Mouse (Mus musculus) kidney, postnatal 0 days (tissue): ENCODE results near the gene Rpl23a. TPM values are rescaled to one million over a fixed set of nuclear protein-coding genes. Genes with fewer than 3 reads are reported as not detected.
A peak's percentile ranks its signal among the peaks of the same experiment; 100 is the strongest.

Source experiments
- ATAC-seq: fragments of 200-750 bp; cut with Nextera tagmentation; replicated peaks from 2 replicates; pipeline ENCODE4 v1.8.0; 2017; ENCODE audit warnings: low read depth, moderate number of reproducible peaks, moderate TSS enrichment, moderate library complexity; ENCODE audit not compliant: low FRiP score
- DNase-seq: peaks from one replicate; pipeline ENCODE4 v3.0.0-alpha.2; 2016; ENCODE audit warnings: low spot score
- H3K27ac ChIP-seq: fragments of 300-500 bp; sonication (generic); 2 replicates; pipeline ENCODE4 v1.5.1; 2014; ENCODE audit warnings: mild to moderate bottlenecking
- H3K27me3 ChIP-seq: fragments of 300-500 bp; sonication (generic); 2 replicates; pipeline ENCODE4 v1.6.1; 2014; ENCODE audit warnings: low read length, mixed read lengths; ENCODE audit not compliant: insufficient read depth
- H3K36me3 ChIP-seq: fragments of 300-500 bp; sonication (generic); 2 replicates; pipeline ENCODE4 v1.6.1; 2014; ENCODE audit warnings: low read length, mixed read lengths; ENCODE audit not compliant: insufficient read depth
- H3K4me1 ChIP-seq: fragments of 300-500 bp; sonication (generic); replicated peaks from 2 replicates; pipeline ENCODE4 v1.6.1; 2014; ENCODE audit warnings: antibody characterized with exemption, low read length, mixed read lengths; ENCODE audit not compliant: insufficient read depth
- H3K4me2 ChIP-seq: fragments of 300-500 bp; sonication (generic); 2 replicates; pipeline ENCODE4 v1.6.1; 2014; ENCODE audit warnings: mild to moderate bottlenecking, low read length, moderate library complexity, mixed read lengths
- H3K4me3 ChIP-seq: fragments of 300-500 bp; sonication (generic); replicated peaks from 2 replicates; pipeline ENCODE4 v1.5.1; 2014; ENCODE audit warnings: low read depth, low read length
- H3K9ac ChIP-seq: fragments of 300-500 bp; sonication (generic); 2 replicates; pipeline ENCODE4 v1.6.1; 2014; ENCODE audit warnings: low read depth, low read length
- H3K9me3 ChIP-seq: fragments of 300-500 bp; sonication (generic); replicated peaks from 2 replicates; pipeline ENCODE4 v1.6.1; 2016; ENCODE audit warnings: low read length, inconsistent platforms, mixed read lengths
- CTCF ChIP-seq: IDR thresholded peaks from 2 replicates; pipeline ENCODE4 v1.5.1; 2016; ENCODE audit warnings: antibody characterized with exemption, low read depth, mild to moderate bottlenecking, moderate library complexity
- WGBS: fragments of 180-500 bp; shearing (Covaris S2); extraction: QIAGEN DNeasy Blood & Tissue Kit; methylation state at CpG from one replicate; pipeline ENCODE4 v1.1.7; 2014; 5-methylcytosine and 5-hydroxymethylcytosine counted together
- polyA plus RNA-seq: library from polyadenylated mRNA; unstranded; fragments of >200 nt; fragmentation: Nextera tagmentation; extraction: Ambion mirVana; gene quantifications from 2 replicates; pipeline ENCODE4 v1.2.1, GENCODE M21; 2015

Gene Rpl23a
- polyA plus RNA-seq, 1 experiment from 2014 or later = 1,636 TPM

DNA sequence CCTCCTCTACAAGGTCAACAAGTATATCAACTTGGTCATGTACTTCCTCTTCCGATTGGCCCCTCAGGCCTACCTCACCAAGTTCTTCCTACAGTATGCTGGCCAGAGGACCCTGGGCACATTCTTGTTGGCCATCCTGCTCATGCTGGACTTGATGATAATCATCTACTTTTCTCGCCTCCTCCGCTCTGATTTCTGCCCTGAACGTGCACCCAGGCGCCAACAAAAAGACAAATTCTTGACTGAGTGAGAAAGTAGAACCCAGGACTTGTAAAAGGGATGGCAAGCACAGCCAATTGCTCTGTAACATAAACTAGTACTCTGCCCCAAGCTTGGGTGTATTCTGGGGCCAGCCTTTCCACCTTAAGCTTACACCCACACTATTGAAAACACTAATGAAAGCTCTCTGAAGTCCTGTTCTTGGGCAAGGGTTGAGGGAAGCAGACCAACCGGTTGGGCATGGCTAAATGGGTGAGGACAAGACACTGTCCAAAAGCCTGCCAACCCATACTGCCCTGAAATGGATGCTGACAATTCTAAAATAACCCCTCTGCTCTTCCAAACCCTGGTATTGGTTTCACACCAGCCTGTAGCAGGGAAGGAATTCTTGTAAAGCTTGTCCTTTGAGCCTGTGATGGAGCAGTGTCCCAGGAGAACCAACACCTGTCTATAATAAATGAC is 3.2 kb downstream of the Rpl23a start:
- H3K4me3 ChIP-seq = no peak overlapping the region
- no peak for TF ChIP-seq CTCF
- H3K9ac ChIP-seq = 0 out of 2 replicates have a peak overlapping the region, but pooled peaks have one; percentile 25
- H3K36me3 ChIP-seq = peaks cover 19% of the 10 kb centered on the region; the same call in 1 of the 2 replicates
- peak overlapping the region; percentile 96; the same call in 1 of the 2 replicates for H3K27ac ChIP-seq
- 66% methylated on average over 6 of the region's 6 CpGs for WGBS
- no peaks in the 10 kb centered on the region for H3K27me3 ChIP-seq
- DNase-seq (no peak), ATAC-seq (no peak)
- no peaks in the 10 kb centered on the region for H3K9me3 ChIP-seq
- H3K4me2 ChIP-seq = peak overlapping the region; percentile 89
- H3K4me1 ChIP-seq = peaks cover 25% of the 10 kb centered on the region

DNA sequence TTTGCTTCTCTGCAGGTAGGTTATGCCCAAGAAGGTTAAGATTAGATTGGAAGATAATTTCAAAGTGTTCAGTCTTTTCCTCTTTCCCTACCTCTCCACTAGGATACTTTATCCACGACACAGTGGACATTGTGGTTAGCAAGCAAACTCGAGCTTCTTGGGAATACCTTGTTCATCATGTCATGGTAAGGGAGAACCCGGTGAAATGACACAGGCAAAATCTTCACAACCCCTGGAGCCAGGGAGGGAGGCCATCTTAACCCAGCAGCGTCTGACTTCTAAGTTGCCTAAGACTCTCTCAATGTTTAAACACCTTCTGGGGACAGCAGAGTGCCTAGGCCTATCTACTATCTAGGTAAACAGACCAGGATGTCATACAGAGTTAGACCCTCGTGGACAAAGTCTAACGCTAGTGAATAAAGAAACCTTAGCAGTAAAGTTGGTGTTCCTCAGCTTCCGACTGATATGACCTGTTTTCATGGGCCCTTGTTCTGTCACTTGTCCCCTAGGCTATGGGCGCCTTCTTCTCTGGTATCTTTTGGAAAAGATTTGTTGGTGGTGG is 3.9 kb downstream of the Rpl23a start:
- TF ChIP-seq CTCF = no peak
- Histone ChIP-seq H3K4me2 (peak overlapping the region; percentile 89), H3K9me3 (no peaks in the 10 kb centered on the region), H3K4me3 (peak overlapping the region; percentile 52; the same call in 1 of the 2 replicates), H3K9ac (peak overlapping the region; percentile 25; the same call in 1 of the 2 replicates), H3K4me1 (peaks cover 26% of the 10 kb centered on the region), H3K36me3 (peaks cover 19% of the 10 kb centered on the region; the same call in 1 of the 2 replicates), H3K27me3 (no peaks in the 10 kb centered on the region), H3K27ac (peak overlapping the region; percentile 96)
- 25% methylated on average over 8 of the region's 8 CpGs for WGBS
- ATAC-seq (no peak), DNase-seq (no peak)

DNA sequence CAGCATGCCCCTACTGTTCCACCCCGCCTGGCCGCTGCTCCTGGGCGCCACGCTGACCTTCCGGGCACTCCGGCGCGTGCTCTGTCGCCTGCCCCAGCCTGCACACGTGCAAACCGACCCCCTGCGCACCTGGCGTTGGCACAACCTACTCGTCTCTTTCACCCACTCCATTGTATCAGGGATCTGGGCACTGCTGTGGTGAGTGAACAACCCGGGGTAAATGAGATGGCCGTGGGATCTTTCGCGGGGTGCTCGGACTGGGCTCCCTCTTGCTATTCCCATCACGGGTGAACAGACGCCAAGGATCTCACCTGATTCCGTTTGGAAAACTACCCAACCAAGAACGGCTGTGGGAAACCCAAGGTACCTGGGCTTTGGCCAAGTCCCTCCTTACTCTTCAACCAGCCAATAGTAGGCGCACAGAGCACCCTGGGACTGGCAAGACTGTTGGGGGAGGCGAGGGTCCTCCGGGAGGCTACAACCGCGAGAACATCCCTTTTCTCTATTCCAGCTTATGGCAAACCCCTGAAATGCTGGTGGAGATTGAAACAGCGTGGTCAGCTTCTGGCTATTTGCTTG is 4.4 kb downstream of the Rpl23a start:
- peak; percentile 4 for ATAC-seq
- Histone ChIP-seq H3K4me1 (peaks cover 28% of the 10 kb centered on the region), H3K36me3 (peaks cover 19% of the 10 kb centered on the region; the same call in 1 of the 2 replicates)

DNA sequence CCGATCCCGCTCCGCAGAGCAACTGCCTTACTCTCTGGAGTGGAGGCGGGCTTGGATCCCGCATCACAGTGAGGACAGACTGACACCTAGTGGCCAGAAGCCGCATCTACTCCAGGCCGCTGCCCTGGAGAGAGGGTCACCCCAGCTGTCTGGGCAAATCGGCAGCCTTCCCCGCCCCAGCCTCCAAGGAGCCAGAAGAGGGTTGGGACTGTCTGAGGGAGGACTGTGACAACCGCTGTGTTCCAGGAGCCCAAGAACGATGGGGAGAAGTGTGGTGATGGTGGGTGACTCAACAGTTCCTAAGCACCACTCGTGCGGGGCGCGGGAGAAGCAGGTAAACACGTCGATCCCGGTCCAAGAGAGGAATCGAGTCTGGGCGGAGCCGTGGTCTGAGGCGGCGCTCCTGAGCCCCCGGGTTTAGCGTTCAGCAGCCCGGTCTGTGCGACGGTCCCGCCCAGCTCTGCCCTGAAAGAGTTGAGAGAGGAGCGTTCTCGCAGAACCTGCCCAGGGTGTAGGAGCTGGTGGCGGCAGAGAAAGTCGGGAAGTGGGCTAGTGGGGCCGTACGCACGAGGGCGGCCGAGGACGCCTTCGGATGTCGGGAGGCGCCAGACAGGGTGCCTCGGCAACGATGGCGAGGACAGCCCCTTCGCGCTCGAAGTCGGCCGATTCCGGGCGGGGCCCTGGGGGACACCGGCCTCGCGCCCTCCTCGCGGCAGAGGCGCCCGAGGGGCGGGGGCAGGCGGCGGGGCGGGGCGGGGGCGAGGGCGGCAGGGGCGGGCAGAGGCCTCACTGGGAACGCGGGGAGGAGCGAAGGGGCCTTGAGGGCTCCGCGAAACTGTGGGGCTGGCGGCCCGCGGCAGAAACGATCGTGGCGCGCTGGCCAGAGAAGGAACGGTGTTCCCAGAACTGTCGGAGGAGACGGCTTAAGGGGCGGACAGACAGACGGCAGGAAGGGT is 5.2 kb downstream of the Rpl23a start:
- peak; percentile 98 for TF ChIP-seq CTCF
- H3K36me3 ChIP-seq = peaks cover 19% of the 10 kb centered on the region; the same call in 1 of the 2 replicates
- peak; percentile 97 for DNase-seq
- H3K4me2 ChIP-seq = peak overlapping the region; percentile 89
- peak overlapping the region; percentile 96 for H3K27ac ChIP-seq
- H3K9ac ChIP-seq = peak overlapping the region; percentile 71
- H3K9me3 ChIP-seq = no peaks in the 10 kb centered on the region
- H3K27me3 ChIP-seq = no peaks in the 10 kb centered on the region
- under 1% methylated on average over 81 of the region's 84 CpGs for WGBS
- peak overlapping the region; percentile 52 for H3K4me3 ChIP-seq
- H3K4me1 ChIP-seq = peaks cover 28% of the 10 kb centered on the region
- ATAC-seq = peak; percentile 82

More for the DNA sequence above, 4.4 kb downstream of the Rpl23a start:
- H3K27me3 ChIP-seq = no peaks in the 10 kb centered on the region
- no peaks in the 10 kb centered on the region for H3K9me3 ChIP-seq
- H3K9ac ChIP-seq = peak overlapping the region; percentile 71
- peak overlapping the region; percentile 96 for H3K27ac ChIP-seq
- H3K4me2 ChIP-seq = peak overlapping the region; percentile 89
- no peak; the same call in 1 of the 2 replicates for TF ChIP-seq CTCF
- WGBS = 1% methylated on average over 29 of the region's 29 CpGs
- peak; percentile 85 for DNase-seq
- H3K4me3 ChIP-seq = peak overlapping the region; percentile 52

DNA sequence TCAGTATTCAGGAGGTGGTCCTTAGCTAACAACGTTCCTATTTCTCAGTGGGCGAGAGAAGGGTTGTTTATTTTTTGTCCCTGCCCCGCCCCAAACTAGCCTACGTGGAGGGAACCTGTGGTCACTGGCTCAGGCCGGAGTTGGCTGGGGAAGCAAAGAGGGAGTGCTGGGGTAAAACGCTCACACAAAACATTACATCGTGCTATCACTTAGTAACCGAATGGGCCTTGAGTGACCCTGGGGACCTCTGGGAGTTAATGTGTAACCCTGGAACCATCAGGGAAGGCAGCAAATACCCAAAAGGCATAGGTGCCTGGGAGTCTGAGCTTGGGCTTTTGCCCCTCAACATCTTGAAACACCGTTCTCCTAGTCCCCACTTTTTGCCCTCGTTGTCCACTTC is 5.9 kb downstream of the Rpl23a start:
- ATAC-seq (peak; percentile 74), DNase-seq (peak; percentile 70)
- no peaks in the 10 kb centered on the region for H3K27me3 ChIP-seq
- H3K4me3 ChIP-seq = peak overlapping the region; percentile 52
- no peaks in the 10 kb centered on the region for H3K9me3 ChIP-seq
- peaks cover 20% of the 10 kb centered on the region; the same call in 1 of the 2 replicates for H3K36me3 ChIP-seq
- TF ChIP-seq CTCF = no peak
- under 1% methylated on average over 10 of the region's 10 CpGs for WGBS
- H3K4me1 ChIP-seq = peaks cover 27% of the 10 kb centered on the region
- H3K9ac ChIP-seq = peak overlapping the region; percentile 29; the same call in 1 of the 2 replicates
- peak overlapping the region; percentile 96 for H3K27ac ChIP-seq
- H3K4me2 ChIP-seq = peak overlapping the region; percentile 89
